11 mouse cellular contexts compared by ENCODE assay signal in the genomic region with DNA sequence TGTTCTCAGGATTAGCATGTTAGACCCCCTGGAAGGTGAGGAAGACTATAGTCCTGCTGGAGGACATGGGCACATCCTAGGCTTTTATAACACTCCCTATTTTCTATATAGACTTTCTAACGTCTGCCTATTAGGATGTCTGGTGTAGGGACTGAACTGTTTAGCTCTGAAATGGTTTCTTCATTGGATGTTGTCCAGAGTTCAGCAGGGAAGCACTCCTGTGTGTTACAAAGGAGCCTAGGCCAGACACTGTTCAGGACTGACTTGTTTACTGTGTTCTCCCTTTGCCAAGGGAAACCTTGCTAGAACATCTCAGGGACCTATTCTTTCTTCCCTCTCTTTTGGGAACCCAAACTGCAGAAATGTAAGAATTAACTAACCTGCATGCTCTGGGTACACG.
A peak's percentile ranks its signal among the peaks of the same experiment; 100 is the strongest.
DNase-seq lines count a peak whose midpoint lies in the region; ATAC-seq and TF ChIP-seq lines count a peak whose summit lies in the region.
"Had no signal": no experiment of that assay in that cellular context is flagged by ENCODE, and none has a peak within 500 bp of the region (broad histone marks: within the 10 kb centered on the region; RNA-seq: fewer than 3 reads in every experiment).

No protein-coding gene starts in this region.

- H3K4me2 ChIP-seq in lung, embryonic 15.5 days: peak overlapping the region; percentile 71
- peak overlapping the region; percentile 75; the same call in 1 of the 2 replicates for H3K4me2 ChIP-seq in intestine, postnatal 0 days (replicated peaks; ENCODE audit: low read depth)
- peak overlapping the region; percentile 70 for H3K4me2 ChIP-seq in stomach, embryonic 14.5 days (replicated peaks; ENCODE audit: low read depth, low read length)

- ATAC-seq in lung, embryonic 15.5 days (ENCODE audit: borderline replicate concordance, extremely low read depth, low FRiP score, low TSS enrichment): no peak
- ATAC-seq in intestine, postnatal 0 days: no peak
- ATAC-seq in stomach, embryonic 14.5 days (ENCODE audit: insufficient number of reproducible peaks, insufficient read depth, low FRiP score, low read depth): no peak
- ATAC-seq in erythroblast, adult 5-6 weeks (replicated peaks; ENCODE audit: low FRiP score, poor library complexity, severe bottlenecking): no peak

- no peaks in the 10 kb centered on the region for H3K9me3 ChIP-seq in lung, embryonic 15.5 days
- no peaks in the 10 kb centered on the region for H3K9me3 ChIP-seq in intestine, postnatal 0 days (ENCODE audit: control insufficient read depth)
- H3K9me3 ChIP-seq in stomach, embryonic 14.5 days (ENCODE audit: control insufficient read depth, low read depth, low read length): no peaks in the 10 kb centered on the region

- no peak overlapping the region for H3K9ac ChIP-seq in lung, embryonic 15.5 days
- H3K9ac ChIP-seq in intestine, postnatal 0 days (ENCODE audit: low read depth, low read length): no peak overlapping the region
- peak overlapping the region; percentile 10; the same call in 1 of the 2 replicates for H3K9ac ChIP-seq in stomach, embryonic 14.5 days (replicated peaks; ENCODE audit: low read depth, low read length)
- H3K9ac ChIP-seq: liver, embryonic 14.5 days had no signal

- H3K27me3 ChIP-seq in lung, embryonic 15.5 days: no peaks in the 10 kb centered on the region
- no peaks in the 10 kb centered on the region for H3K27me3 ChIP-seq in intestine, postnatal 0 days (replicated peaks; ENCODE audit: control insufficient read depth, insufficient read depth, low read length)
- no peaks in the 10 kb centered on the region for H3K27me3 ChIP-seq in stomach, embryonic 14.5 days (ENCODE audit: control insufficient read depth, insufficient read depth, low read length)

- DNase-seq in cerebellum, postnatal 10 days: peak; percentile 66 to 72
- no peak for DNase-seq in cerebellum, adult 11-12 months
- DNase-seq in lung, postnatal 25 days (ENCODE audit: low spot score): no peak
- no peak for DNase-seq in urinary bladder, postnatal 14 days (ENCODE audit: low spot score)
- DNase-seq: cerebellum, adult 8-10 months; thymus, postnatal 36 days had no signal

- peaks cover 30% of the 10 kb centered on the region for H3K4me1 ChIP-seq in lung, embryonic 15.5 days
- H3K4me1 ChIP-seq in intestine, postnatal 0 days (replicated peaks; ENCODE audit: control insufficient read depth, insufficient read depth, low read length): 0 out of 2 replicates have a peak, but pooled peaks cover 4% of the 10 kb centered on the region
- H3K4me1 ChIP-seq in stomach, embryonic 14.5 days (ENCODE audit: control insufficient read depth, insufficient read depth, low read length): peaks cover 24% of the 10 kb centered on the region; the same call in 1 of the 2 replicates

- TF ChIP-seq CTCF in intestine, postnatal 0 days (IDR thresholded peaks at IDR 0.05; ENCODE audit: low read depth): no peak

- H3K36me3 ChIP-seq in lung, embryonic 15.5 days: no peaks in the 10 kb centered on the region
- H3K36me3 ChIP-seq in intestine, postnatal 0 days (ENCODE audit: control insufficient read depth, insufficient read depth): no peaks in the 10 kb centered on the region
- H3K36me3 ChIP-seq in stomach, embryonic 14.5 days (ENCODE audit: control insufficient read depth, insufficient read depth, low read length): no peaks in the 10 kb centered on the region

- H3K27ac ChIP-seq in lung, embryonic 15.5 days: no peak overlapping the region
- no peak overlapping the region for H3K27ac ChIP-seq in intestine, postnatal 0 days (ENCODE audit: low read depth, low read length)
- no peak overlapping the region for H3K27ac ChIP-seq in stomach, embryonic 14.5 days (ENCODE audit: low read length)
- H3K27ac ChIP-seq: liver, embryonic 14.5 days had no signal

- 39% methylated on average over 2 of the region's 2 CpGs for WGBS in lung, embryonic 15.5 days
- WGBS in intestine, postnatal 0 days: 38% methylated on average over 2 of the region's 2 CpGs
- WGBS in stomach, embryonic 14.5 days: 38% methylated on average over 2 of the region's 2 CpGs

- H3K4me3 ChIP-seq in lung, embryonic 15.5 days: peak overlapping the region; percentile 48
- H3K4me3 ChIP-seq in intestine, postnatal 0 days (ENCODE audit: low read depth, low read length): no peak overlapping the region
- H3K4me3 ChIP-seq in stomach, embryonic 14.5 days (ENCODE audit: low read depth, low read length): peak overlapping the region; percentile 55

Comparison
In these comparisons a context has a peak if more than half of its experiments do, and no peak if none do; other contexts are left out.
1. DNase-seq: peak in cerebellum, postnatal 10 days (2 of 2); none in cerebellum, adult 11-12 months (single experiment), lung, postnatal 25 days (single experiment) and urinary bladder, postnatal 14 days (single experiment).
2. Peak in every context shown above with its lines, with median percentiles within 50 percentile points of each other: H3K4me2 ChIP-seq.